Mouse (Mus musculus): ENCODE measurements at regions not wholly inside any gene's neighbourhood (a gene's known extent, or its start where the extent isn't known, plus 50 kb on each side); places are given as distances from the start of the nearest gene placed in this dataset.

DNA sequence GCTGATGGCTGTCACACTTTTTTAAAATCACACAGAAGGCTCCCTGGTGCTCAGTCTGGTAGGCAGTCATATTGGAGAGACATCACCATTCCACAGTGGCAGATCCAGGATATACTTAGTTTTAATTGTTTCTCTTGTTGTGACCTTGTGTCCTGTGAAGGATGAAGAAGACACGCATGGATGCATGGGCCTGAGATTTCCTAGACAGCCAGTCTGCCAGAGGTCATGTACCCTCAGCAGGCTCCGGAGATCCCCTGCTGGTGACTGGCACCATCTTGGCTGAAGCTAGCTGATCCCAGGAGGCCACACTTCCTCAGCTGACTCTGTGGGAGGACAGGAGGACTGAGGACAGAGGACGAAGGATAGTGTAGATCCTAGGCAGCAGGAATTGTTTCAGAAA is 506.7 kb upstream of the Sox11 start:
- ATAC-seq (ENCODE audit: low FRiP score, low read depth): no peak
- H3K27me3 ChIP-seq: no peaks in the 10 kb centered on the region
- H3K27ac ChIP-seq: no peak overlapping the region
- no peaks in the 10 kb centered on the region for H3K4me1 ChIP-seq
- no peak overlapping the region for H3K9ac ChIP-seq
- H3K9me3 ChIP-seq: no peaks in the 10 kb centered on the region
- H3K36me3 ChIP-seq: no peaks in the 10 kb centered on the region
- H3K4me3 ChIP-seq: no peak overlapping the region
- WGBS: 76% methylated on average over 3 of the region's 3 CpGs
- no peak overlapping the region for H3K4me2 ChIP-seq (replicated peaks)

DNA sequence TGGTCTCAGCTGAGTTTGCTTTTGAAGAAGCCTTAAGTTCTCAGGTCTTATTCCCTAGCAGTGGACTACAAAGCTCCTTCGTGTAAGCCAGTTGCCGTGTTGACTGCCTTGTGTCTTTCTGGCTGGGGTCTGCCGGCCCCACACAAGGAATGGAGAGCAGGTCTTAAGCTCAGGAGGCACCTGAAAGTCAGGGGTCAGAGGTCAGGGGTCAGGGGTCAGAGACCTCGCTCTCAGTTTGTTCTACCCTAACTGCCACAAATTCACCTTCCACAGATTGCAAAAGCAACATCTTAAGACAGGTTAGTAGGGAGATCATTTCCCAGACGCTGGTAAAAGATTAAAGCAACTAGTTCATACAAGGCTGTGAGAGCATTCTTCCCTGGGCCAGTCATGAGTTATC is 505.8 kb upstream of the Sox11 start:
- Histone ChIP-seq H3K27me3 (no peaks in the 10 kb centered on the region), H3K9me3 (no peaks in the 10 kb centered on the region), H3K4me3 (no peak overlapping the region), H3K36me3 (no peaks in the 10 kb centered on the region), H3K27ac (no peak overlapping the region), H3K4me2 (replicated peaks) (no peak overlapping the region), H3K4me1 (no peaks in the 10 kb centered on the region), H3K9ac (no peak overlapping the region)
- ATAC-seq (ENCODE audit: low FRiP score, low read depth): no peak
- WGBS: 61% methylated on average over 5 of the region's 5 CpGs

DNA sequence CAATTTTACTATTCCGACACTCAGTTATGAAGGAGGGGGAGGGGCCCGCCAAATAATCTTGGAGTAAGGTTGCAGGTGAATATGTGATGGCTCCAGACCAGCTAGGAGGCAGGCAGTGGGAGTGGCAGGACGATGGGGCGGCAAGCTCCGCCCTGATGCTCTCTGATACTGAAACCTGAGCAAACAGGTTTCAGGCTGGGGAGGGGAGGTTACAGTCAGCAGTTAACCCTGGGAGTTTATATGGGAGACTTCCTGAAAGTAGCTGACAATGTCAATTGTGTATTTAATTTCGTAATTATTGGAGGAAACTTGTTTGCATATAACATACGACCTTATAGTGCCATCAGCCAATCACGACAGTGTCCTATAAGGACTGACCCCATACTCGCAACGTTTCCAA is 505.0 kb upstream of the Sox11 start:
- Histone ChIP-seq H3K27me3 (no peaks in the 10 kb centered on the region), H3K9me3 (no peaks in the 10 kb centered on the region), H3K9ac (no peak overlapping the region), H3K4me1 (no peaks in the 10 kb centered on the region), H3K4me3 (no peak overlapping the region), H3K36me3 (no peaks in the 10 kb centered on the region), H3K27ac (no peak overlapping the region), H3K4me2 (replicated peaks) (no peak overlapping the region)
- WGBS: 67% methylated on average over 10 of the region's 10 CpGs
- no peak for ATAC-seq (ENCODE audit: low FRiP score, low read depth)

DNA sequence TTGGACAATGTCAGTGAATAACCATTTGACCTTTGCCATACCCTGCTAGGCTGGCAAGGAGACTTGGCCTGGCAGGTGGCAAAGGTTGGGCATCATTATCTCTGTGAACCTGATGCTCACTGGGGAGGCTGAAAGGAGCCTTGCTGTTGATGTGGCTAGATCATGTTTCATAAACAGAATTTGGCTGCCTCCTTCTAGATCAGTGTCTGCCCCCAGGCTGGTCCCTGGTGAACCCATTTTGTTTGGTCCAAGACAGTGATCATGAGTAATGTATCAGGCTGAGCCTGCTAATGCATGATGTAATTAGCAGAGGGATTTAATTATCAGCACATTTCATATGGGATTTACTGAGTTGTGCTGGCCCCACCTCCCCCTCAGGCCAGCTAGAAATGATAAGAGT is 502.6 kb upstream of the Sox11 start:
- H3K4me3 ChIP-seq: no peak overlapping the region
- no peaks in the 10 kb centered on the region for H3K27me3 ChIP-seq
- H3K36me3 ChIP-seq: no peaks in the 10 kb centered on the region
- ATAC-seq (ENCODE audit: low FRiP score, low read depth): no peak
- H3K4me2 ChIP-seq (replicated peaks): no peak overlapping the region
- H3K4me1 ChIP-seq: no peaks in the 10 kb centered on the region
- H3K9me3 ChIP-seq: no peaks in the 10 kb centered on the region
- no peak overlapping the region for H3K9ac ChIP-seq
- no peak overlapping the region for H3K27ac ChIP-seq

DNA sequence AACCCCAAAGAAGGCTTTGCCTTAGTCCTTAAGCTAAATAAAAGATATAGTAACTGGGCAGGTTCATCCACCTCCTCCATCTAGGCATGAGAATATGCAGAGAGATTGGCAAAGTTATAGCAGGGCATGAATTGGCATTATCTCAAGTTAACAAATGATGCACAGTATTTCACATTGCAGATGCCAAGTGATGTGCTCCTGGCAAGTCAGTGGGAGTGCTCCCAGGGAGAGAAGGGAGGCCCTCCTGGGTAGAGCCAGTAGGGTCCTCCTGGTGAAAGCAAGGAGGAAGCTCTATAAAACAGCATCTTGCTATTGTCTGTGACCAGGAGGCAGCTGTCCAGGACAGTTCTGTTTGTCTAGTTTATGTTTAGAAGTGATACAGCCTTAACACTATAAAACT is 496.6 kb upstream of the Sox11 start:
- peaks cover 3% of the 10 kb centered on the region; the same call in 1 of the 2 replicates for H3K4me1 ChIP-seq
- H3K36me3 ChIP-seq: no peaks in the 10 kb centered on the region
- no peak overlapping the region for H3K27ac ChIP-seq
- no peak for ATAC-seq (ENCODE audit: low FRiP score, low read depth)
- no peaks in the 10 kb centered on the region for H3K9me3 ChIP-seq
- no peak overlapping the region for H3K4me3 ChIP-seq
- no peak overlapping the region for H3K4me2 ChIP-seq (replicated peaks)
- H3K9ac ChIP-seq: no peak overlapping the region
- H3K27me3 ChIP-seq: no peaks in the 10 kb centered on the region

DNA sequence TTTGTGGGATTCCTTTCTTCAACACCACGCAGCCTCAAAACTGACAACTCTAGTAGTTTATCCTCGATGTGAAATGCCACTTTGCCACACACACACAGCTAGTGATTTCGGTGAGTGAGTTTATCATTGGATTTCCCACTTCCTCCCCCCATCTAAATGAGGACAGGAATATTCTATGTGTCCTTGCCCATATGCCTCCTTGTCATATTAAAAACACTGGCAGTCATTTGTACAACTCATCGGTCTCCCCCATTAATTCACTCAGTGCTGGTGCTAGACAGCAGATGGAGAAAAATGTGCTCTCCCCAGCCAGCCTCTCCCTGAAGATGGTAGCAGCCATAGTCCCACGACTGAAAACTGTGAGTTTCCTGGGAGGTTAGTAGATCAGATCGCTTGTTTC is 496.0 kb upstream of the Sox11 start:
- H3K27ac ChIP-seq: no peak overlapping the region
- H3K9me3 ChIP-seq: no peaks in the 10 kb centered on the region
- ATAC-seq (ENCODE audit: low FRiP score, low read depth): no peak
- H3K9ac ChIP-seq: no peak overlapping the region
- H3K4me1 ChIP-seq: peaks cover 3% of the 10 kb centered on the region; the same call in 1 of the 2 replicates
- WGBS: 80% methylated on average over 6 of the region's 6 CpGs
- no peaks in the 10 kb centered on the region for H3K27me3 ChIP-seq
- H3K4me2 ChIP-seq (replicated peaks): no peak overlapping the region
- no peak overlapping the region for H3K4me3 ChIP-seq
- no peaks in the 10 kb centered on the region for H3K36me3 ChIP-seq

DNA sequence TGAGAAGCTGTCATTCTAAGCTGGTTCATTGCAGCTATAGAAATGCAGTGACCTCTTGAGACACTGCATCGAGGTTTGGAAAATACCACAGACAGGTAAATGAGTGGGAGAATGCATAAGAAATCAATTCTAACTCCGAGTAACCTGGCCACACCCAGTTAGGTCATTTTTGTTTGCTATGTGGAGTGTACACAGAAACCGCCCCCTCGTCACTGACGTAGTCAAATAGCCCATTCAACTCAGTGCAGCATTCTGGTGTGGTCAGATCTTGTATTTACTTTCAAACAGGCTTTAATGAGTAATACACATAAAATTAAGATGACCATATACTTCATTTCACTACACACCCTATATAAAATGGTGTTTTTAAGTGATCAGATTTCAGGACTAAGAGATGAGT is 483.8 kb upstream of the Sox11 start:
- H3K27ac ChIP-seq: no peak overlapping the region
- no peak overlapping the region for H3K4me3 ChIP-seq
- no peaks in the 10 kb centered on the region for H3K9me3 ChIP-seq
- WGBS: 82% methylated on average over 5 of the region's 5 CpGs
- H3K9ac ChIP-seq: no peak overlapping the region
- H3K36me3 ChIP-seq: no peaks in the 10 kb centered on the region
- ATAC-seq (ENCODE audit: low FRiP score, low read depth): no peak
- no peaks in the 10 kb centered on the region for H3K4me1 ChIP-seq
- H3K4me2 ChIP-seq (replicated peaks): no peak overlapping the region
- H3K27me3 ChIP-seq: no peaks in the 10 kb centered on the region

DNA sequence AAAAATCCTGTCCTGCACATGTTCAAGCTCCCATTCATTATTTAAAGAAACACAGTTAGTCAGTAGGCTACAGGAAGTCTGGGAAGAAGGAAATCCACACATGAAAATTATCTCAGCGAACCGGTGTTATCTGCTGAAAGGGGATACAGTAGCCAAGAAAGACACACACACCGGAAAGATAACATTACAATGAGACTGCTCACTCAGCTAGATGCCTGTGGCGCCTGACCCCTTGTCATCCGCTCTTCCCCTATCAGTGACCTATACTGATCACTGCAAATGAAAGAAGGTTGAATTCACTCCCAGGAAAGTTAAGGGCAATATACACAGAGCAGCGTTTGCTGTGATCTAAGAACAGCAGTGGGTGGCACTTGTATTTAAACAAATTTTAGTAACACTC is 481.0 kb upstream of the Sox11 start:
- WGBS: 81% methylated on average over 6 of the region's 6 CpGs
- Histone ChIP-seq H3K27ac (no peak overlapping the region), H3K27me3 (no peaks in the 10 kb centered on the region), H3K4me2 (replicated peaks) (no peak overlapping the region), H3K9me3 (no peaks in the 10 kb centered on the region), H3K4me1 (no peaks in the 10 kb centered on the region), H3K9ac (no peak overlapping the region), H3K36me3 (no peaks in the 10 kb centered on the region), H3K4me3 (no peak overlapping the region)
- no peak for ATAC-seq (ENCODE audit: low FRiP score, low read depth)

DNA sequence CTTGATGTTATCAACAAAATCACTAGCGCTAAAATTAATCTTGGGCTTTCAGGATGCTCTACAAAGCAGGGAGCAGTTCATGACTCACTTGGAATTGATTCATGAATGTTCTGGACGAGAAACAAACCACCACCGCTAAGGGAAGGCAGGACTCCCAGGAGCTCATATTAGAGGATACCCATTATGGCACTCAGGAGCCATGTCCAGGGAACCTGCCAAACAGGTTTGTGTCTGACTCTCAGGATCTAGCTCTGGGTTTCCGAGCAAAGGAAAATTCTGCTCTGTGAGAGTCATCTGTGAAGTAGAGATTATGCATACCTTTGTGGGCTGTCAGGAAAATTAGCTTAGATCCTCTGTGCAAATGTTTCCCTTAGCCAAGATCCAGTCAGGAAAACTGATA is 454.3 kb upstream of the Sox11 start:
- H3K4me3 ChIP-seq: no peak overlapping the region
- H3K9ac ChIP-seq: no peak overlapping the region
- no peaks in the 10 kb centered on the region for H3K27me3 ChIP-seq
- ATAC-seq (ENCODE audit: low FRiP score, low read depth): no peak
- no peak overlapping the region for H3K27ac ChIP-seq
- WGBS: 81% methylated on average over 4 of the region's 4 CpGs
- no peaks in the 10 kb centered on the region for H3K4me1 ChIP-seq
- no peak overlapping the region for H3K4me2 ChIP-seq (replicated peaks)
- H3K36me3 ChIP-seq: no peaks in the 10 kb centered on the region
- no peaks in the 10 kb centered on the region for H3K9me3 ChIP-seq

DNA sequence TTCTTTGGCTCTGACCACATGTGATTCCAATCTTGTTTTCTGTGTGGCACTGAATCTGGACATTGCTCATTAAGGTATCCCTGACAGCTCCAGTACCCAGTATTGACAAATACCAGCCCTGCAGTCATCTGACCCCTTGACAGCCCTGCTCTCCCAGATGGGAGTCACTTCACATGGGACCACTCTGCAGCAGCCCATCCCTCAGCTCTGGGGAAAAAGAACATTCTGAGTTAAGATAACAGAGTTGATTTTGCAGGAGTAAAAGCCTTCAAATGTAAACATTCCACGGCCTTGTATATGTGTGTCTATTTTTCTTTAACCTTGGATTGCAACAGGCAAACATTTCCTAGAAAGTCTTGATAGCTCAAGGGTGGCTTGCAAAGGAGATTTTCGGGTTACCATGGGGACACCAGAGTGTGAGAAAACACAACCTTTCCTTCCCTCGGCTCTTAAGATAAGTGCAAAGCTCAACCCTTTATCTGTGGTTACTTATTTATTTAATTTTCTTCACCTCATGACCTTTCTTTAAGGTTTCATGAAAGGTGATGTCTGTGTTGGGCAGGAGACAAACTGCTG is 444.4 kb upstream of the Sox11 start:
- H3K36me3 ChIP-seq: no peaks in the 10 kb centered on the region
- ATAC-seq (ENCODE audit: low FRiP score, low read depth): no peak
- no peaks in the 10 kb centered on the region for H3K4me1 ChIP-seq
- H3K9ac ChIP-seq: no peak overlapping the region
- H3K27me3 ChIP-seq: no peaks in the 10 kb centered on the region
- no peak overlapping the region for H3K4me3 ChIP-seq
- H3K9me3 ChIP-seq: no peaks in the 10 kb centered on the region
- 35% methylated on average over 3 of the region's 3 CpGs for WGBS
- H3K4me2 ChIP-seq (replicated peaks): no peak overlapping the region
- no peak overlapping the region for H3K27ac ChIP-seq

DNA sequence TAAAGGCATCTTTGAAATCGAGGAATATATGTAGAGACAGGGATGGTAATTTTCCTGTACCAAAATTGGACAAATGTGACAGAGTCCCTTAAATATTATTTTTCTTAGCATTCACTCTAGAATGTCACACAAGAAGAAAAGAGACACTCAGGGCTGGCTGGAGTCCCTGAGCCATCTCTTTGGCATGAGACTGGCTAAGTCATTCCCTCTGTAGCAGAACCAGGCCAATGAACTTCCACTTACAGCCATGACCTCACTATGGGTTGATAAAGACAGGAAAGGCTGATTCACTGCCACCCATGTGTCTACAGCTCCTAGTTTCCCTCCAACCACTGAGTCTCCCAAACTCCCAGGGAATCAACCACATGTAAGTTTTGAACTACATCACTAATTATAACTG is 438.4 kb upstream of the Sox11 start:
- Histone ChIP-seq H3K4me2 (replicated peaks) (no peak overlapping the region), H3K27me3 (no peaks in the 10 kb centered on the region), H3K4me3 (no peak overlapping the region), H3K9me3 (no peaks in the 10 kb centered on the region), H3K36me3 (no peaks in the 10 kb centered on the region), H3K27ac (no peak overlapping the region), H3K4me1 (no peaks in the 10 kb centered on the region), H3K9ac (no peak overlapping the region)
- ATAC-seq (ENCODE audit: low FRiP score, low read depth): no peak
- WGBS: 86% methylated on average over 1 of the region's 1 CpGs

DNA sequence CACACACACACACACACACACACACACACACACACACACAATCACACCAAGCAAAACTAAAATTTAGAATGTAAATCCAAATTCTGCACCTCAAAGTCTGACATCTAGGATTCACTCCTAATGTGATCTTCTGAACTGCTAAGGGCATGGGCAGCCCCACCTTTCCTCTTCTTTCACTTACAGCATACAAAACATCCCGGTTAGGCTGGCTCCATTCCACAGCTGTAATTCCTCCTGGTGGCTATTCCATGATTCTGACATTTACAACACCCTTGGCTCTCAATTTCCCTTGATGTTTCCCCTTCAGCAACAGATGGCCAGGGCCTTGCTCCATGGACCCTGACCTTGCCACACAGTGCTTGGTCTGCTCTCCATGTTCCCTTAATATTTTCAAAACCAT is 423.6 kb upstream of the Sox11 start:
- 20% methylated on average over 1 of the region's 1 CpGs for WGBS
- Histone ChIP-seq H3K36me3 (no peaks in the 10 kb centered on the region), H3K4me2 (replicated peaks) (no peak overlapping the region), H3K27me3 (no peaks in the 10 kb centered on the region), H3K9me3 (no peaks in the 10 kb centered on the region), H3K27ac (no peak overlapping the region), H3K4me1 (no peaks in the 10 kb centered on the region), H3K9ac (no peak overlapping the region), H3K4me3 (no peak overlapping the region)
- ATAC-seq (ENCODE audit: low FRiP score, low read depth): no peak

DNA sequence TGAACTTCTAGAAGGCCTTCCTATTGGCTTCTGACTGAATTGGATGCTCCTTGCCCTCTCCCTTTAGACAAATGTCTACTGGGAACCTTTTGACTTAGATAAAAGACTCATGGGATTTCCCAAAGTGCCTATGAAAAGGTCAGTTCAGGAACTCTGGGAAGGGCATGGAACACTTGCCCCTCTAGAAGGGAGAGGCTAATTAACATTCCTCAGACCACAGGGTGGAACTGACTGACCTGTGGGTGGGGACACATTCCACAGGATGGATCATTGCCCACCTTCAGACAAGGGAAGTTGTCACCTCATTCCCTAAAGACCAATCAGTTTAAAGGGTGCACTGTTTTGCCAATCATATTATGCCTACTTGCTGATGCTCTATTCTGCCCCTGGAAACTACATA is 416.6 kb upstream of the Sox11 start:
- no peak overlapping the region for H3K4me3 ChIP-seq
- no peak overlapping the region for H3K27ac ChIP-seq
- ATAC-seq (ENCODE audit: low FRiP score, low read depth): no peak
- H3K4me2 ChIP-seq (replicated peaks): no peak overlapping the region
- no peaks in the 10 kb centered on the region for H3K27me3 ChIP-seq
- 0 out of 2 replicates have a peak, but pooled peaks cover 6% of the 10 kb centered on the region for H3K4me1 ChIP-seq
- no peaks in the 10 kb centered on the region for H3K9me3 ChIP-seq
- no peak overlapping the region for H3K9ac ChIP-seq
- H3K36me3 ChIP-seq: no peaks in the 10 kb centered on the region

Measured in limb, embryonic 13.5 days (tissue).